Mouse (Mus musculus): ENCODE results near the gene Fam205c. TPM values are rescaled to one million over a fixed set of nuclear protein-coding genes. Genes with fewer than 3 reads are reported as not detected.

The Fam205c gene
- polyA plus RNA-seq, 1 experiment from 2014 or later = 1.7 TPM

GRCm38 (mm10) chr4:42903942-42904341 lies 29.9 kb upstream of the Fam205c start:
- H3K4me2 ChIP-seq = no peak overlapping the region
- H3K9ac ChIP-seq = no peak overlapping the region
- no peak for ATAC-seq (ENCODE audit: low FRiP score)
- peaks cover 4% of the 10 kb centered on the region; the same call in 1 of the 2 replicates for H3K27me3 ChIP-seq
- H3K9me3 ChIP-seq = no peaks in the 10 kb centered on the region
- no peaks in the 10 kb centered on the region for H3K36me3 ChIP-seq
- no peak overlapping the region for H3K27ac ChIP-seq
- WGBS = 77% methylated on average over 1 of the region's 1 CpGs
- no peaks in the 10 kb centered on the region for H3K4me1 ChIP-seq (replicated peaks)
- no peak overlapping the region for H3K4me3 ChIP-seq

GRCm38 (mm10) chr4:42902730-42903129 lies 28.7 kb upstream of the Fam205c start:
- H3K4me3 ChIP-seq = no peak overlapping the region
- no peaks in the 10 kb centered on the region for H3K9me3 ChIP-seq
- H3K9ac ChIP-seq = no peak overlapping the region
- WGBS = 91% methylated on average over 5 of the region's 5 CpGs
- no peaks in the 10 kb centered on the region for H3K36me3 ChIP-seq
- H3K27ac ChIP-seq = no peak overlapping the region
- no peak overlapping the region for H3K4me2 ChIP-seq
- ATAC-seq (ENCODE audit: low FRiP score) = no peak
- no peaks in the 10 kb centered on the region for H3K4me1 ChIP-seq (replicated peaks)
- peaks cover 4% of the 10 kb centered on the region; the same call in 1 of the 2 replicates for H3K27me3 ChIP-seq

- H3K4me2 ChIP-seq = no peak overlapping the region
- H3K4me3 ChIP-seq = no peak overlapping the region
- 66% methylated on average over 9 of the region's 9 CpGs for WGBS
- H3K9me3 ChIP-seq = no peaks in the 10 kb centered on the region
- H3K27me3 ChIP-seq = peaks cover 4% of the 10 kb centered on the region; the same call in 1 of the 2 replicates
- H3K9ac ChIP-seq = no peak overlapping the region
- ATAC-seq (ENCODE audit: low FRiP score) = no peak
- H3K36me3 ChIP-seq = no peaks in the 10 kb centered on the region
- H3K27ac ChIP-seq = no peak overlapping the region
- no peaks in the 10 kb centered on the region for H3K4me1 ChIP-seq (replicated peaks)
Observed at GRCm38 (mm10) chr4:42902174-42902573, 28.1 kb upstream of the Fam205c start.

- Histone ChIP-seq H3K36me3 (no peaks in the 10 kb centered on the region), H3K4me1 (replicated peaks) (no peaks in the 10 kb centered on the region), H3K9me3 (no peaks in the 10 kb centered on the region), H3K9ac (no peak overlapping the region), H3K4me3 (no peak overlapping the region), H3K27ac (no peak overlapping the region), H3K27me3 (peaks cover 4% of the 10 kb centered on the region; the same call in 1 of the 2 replicates), H3K4me2 (no peak overlapping the region)
- ATAC-seq (ENCODE audit: low FRiP score) = no peak
- 63% methylated on average over 5 of the region's 5 CpGs for WGBS
Observed at GRCm38 (mm10) chr4:42900878-42901277, 26.8 kb upstream of the Fam205c start.

- Histone ChIP-seq H3K27me3 (peaks cover 4% of the 10 kb centered on the region; the same call in 1 of the 2 replicates), H3K4me1 (replicated peaks) (no peaks in the 10 kb centered on the region), H3K9me3 (no peaks in the 10 kb centered on the region), H3K4me2 (no peak overlapping the region), H3K27ac (no peak overlapping the region), H3K9ac (no peak overlapping the region), H3K36me3 (no peaks in the 10 kb centered on the region), H3K4me3 (no peak overlapping the region)
- 26% methylated on average over 3 of the region's 3 CpGs for WGBS
- ATAC-seq (ENCODE audit: low FRiP score) = no peak
Observed at GRCm38 (mm10) chr4:42898914-42899313, 24.9 kb upstream of the Fam205c start.

- WGBS = 38% methylated on average over 7 of the region's 7 CpGs
- ATAC-seq (ENCODE audit: low FRiP score) = no peak
Observed at GRCm38 (mm10) chr4:42895118-42895517, 21.1 kb upstream of the Fam205c start.

GRCm38 (mm10) chr4:42891176-42891575 lies 17.1 kb upstream of the Fam205c start:
- Histone ChIP-seq H3K4me2 (no peak overlapping the region), H3K4me1 (replicated peaks) (no peaks in the 10 kb centered on the region), H3K27ac (no peak overlapping the region), H3K9ac (no peak overlapping the region), H3K27me3 (no peaks in the 10 kb centered on the region), H3K36me3 (no peaks in the 10 kb centered on the region), H3K9me3 (no peaks in the 10 kb centered on the region), H3K4me3 (no peak overlapping the region)
- ATAC-seq (ENCODE audit: low FRiP score) = no peak
- 69% methylated on average over 7 of the region's 7 CpGs for WGBS

More at GRCm38 (mm10) chr4:42895118-42895517, 21.1 kb upstream of the Fam205c start:
- Histone ChIP-seq H3K36me3 (no peaks in the 10 kb centered on the region), H3K9ac (no peak overlapping the region), H3K4me1 (replicated peaks) (no peaks in the 10 kb centered on the region), H3K27ac (no peak overlapping the region), H3K9me3 (no peaks in the 10 kb centered on the region), H3K4me2 (no peak overlapping the region), H3K27me3 (no peaks in the 10 kb centered on the region), H3K4me3 (no peak overlapping the region)

GRCm38 (mm10) chr4:42888806-42889205 lies 14.8 kb upstream of the Fam205c start:
- Histone ChIP-seq H3K27ac (no peak overlapping the region), H3K36me3 (no peaks in the 10 kb centered on the region), H3K9ac (no peak overlapping the region), H3K4me3 (no peak overlapping the region), H3K4me1 (replicated peaks) (no peaks in the 10 kb centered on the region), H3K9me3 (no peaks in the 10 kb centered on the region), H3K27me3 (no peaks in the 10 kb centered on the region), H3K4me2 (no peak overlapping the region)
- ATAC-seq (ENCODE audit: low FRiP score) = no peak
- 93% methylated on average over 6 of the region's 6 CpGs for WGBS

- Histone ChIP-seq H3K27me3 (no peaks in the 10 kb centered on the region), H3K4me3 (no peak overlapping the region), H3K4me1 (replicated peaks) (no peaks in the 10 kb centered on the region), H3K9me3 (no peaks in the 10 kb centered on the region), H3K9ac (no peak overlapping the region), H3K36me3 (no peaks in the 10 kb centered on the region), H3K27ac (no peak overlapping the region), H3K4me2 (no peak overlapping the region)
- no peak for ATAC-seq (ENCODE audit: low FRiP score)
- 94% methylated on average over 6 of the region's 6 CpGs for WGBS
Observed at GRCm38 (mm10) chr4:42886926-42887325, 12.9 kb upstream of the Fam205c start.

GRCm38 (mm10) chr4:42880677-42880948 lies 6.6 kb upstream of the Fam205c start:
- H3K27ac ChIP-seq = peak overlapping the region; percentile 19; the same call in 1 of the 2 replicates

GRCm38 (mm10) chr4:42879829-42880676 lies 6.0 kb upstream of the Fam205c start:
- Histone ChIP-seq H3K4me2 (no peak overlapping the region), H3K9ac (peak overlapping the region; percentile 39; the same call in 1 of the 2 replicates), H3K9me3 (no peaks in the 10 kb centered on the region), H3K4me1 (replicated peaks) (peaks cover 7% of the 10 kb centered on the region; the same call in 1 of the 2 replicates), H3K36me3 (no peaks in the 10 kb centered on the region), H3K27ac (peak overlapping the region; percentile 19; the same call in 1 of the 2 replicates), H3K27me3 (no peaks in the 10 kb centered on the region), H3K4me3 (no peak overlapping the region)
- 77% methylated on average over 16 of the region's 16 CpGs for WGBS
- no peak for ATAC-seq (ENCODE audit: low FRiP score)

More at GRCm38 (mm10) chr4:42880677-42880948, 6.6 kb upstream of the Fam205c start:
- ATAC-seq (ENCODE audit: low FRiP score) = no peak
- Histone ChIP-seq H3K9ac (no peak overlapping the region), H3K36me3 (no peaks in the 10 kb centered on the region), H3K4me1 (replicated peaks) (peaks cover 7% of the 10 kb centered on the region; the same call in 1 of the 2 replicates), H3K27me3 (no peaks in the 10 kb centered on the region), H3K4me2 (no peak overlapping the region), H3K4me3 (no peak overlapping the region), H3K9me3 (no peaks in the 10 kb centered on the region)
- 59% methylated on average over 1 of the region's 1 CpGs for WGBS

- 79% methylated on average over 2 of the region's 2 CpGs for WGBS
- no peak overlapping the region for H3K27ac ChIP-seq
- no peak overlapping the region for H3K4me2 ChIP-seq
- ATAC-seq (ENCODE audit: low FRiP score) = no peak
- H3K9me3 ChIP-seq = no peaks in the 10 kb centered on the region
- no peak overlapping the region for H3K4me3 ChIP-seq
- H3K4me1 ChIP-seq (replicated peaks) = peaks cover 7% of the 10 kb centered on the region; the same call in 1 of the 2 replicates
- H3K36me3 ChIP-seq = no peaks in the 10 kb centered on the region
- H3K9ac ChIP-seq = no peak overlapping the region
- no peaks in the 10 kb centered on the region for H3K27me3 ChIP-seq
Observed at GRCm38 (mm10) chr4:42877657-42878056, 3.6 kb upstream of the Fam205c start.

Measured in hindbrain, embryonic 13.5 days (tissue).